Mouse (Mus musculus) stomach, postnatal 0 days (tissue): ENCODE data around the gene Pphln1.

Experiments
- CTCF ChIP-seq: IDR thresholded peaks from 2 replicates; pipeline ENCODE4 v1.5.1; 2016; ENCODE audit warnings: antibody characterized with exemption, low read depth, mild to moderate bottlenecking, moderate library complexity
- EP300 ChIP-seq: optimal IDR thresholded peaks from 2 replicates; pipeline ENCODE3; 2016; ENCODE audit warnings: antibody characterized with exemption

- TF ChIP-seq CTCF = no peak
- TF ChIP-seq EP300 = no peak
These were observed 123.6 kb downstream of the Pphln1 start for GRCm38 (mm10) chr15:93521787-93522180.
